Mouse (Mus musculus) brain, embryonic 14.5 days (tissue): Measurements from ENCODE around the gene Btbd11.

Experiments
- CTCF ChIP-seq: fragments of 200-500 bp; IDR thresholded peaks from 2 replicates; pipeline ENCODE4 v1.5.1; 2012; ENCODE audit warnings: inconsistent platforms, mild to moderate bottlenecking, moderate library complexity, borderline replicate concordance; ENCODE audit not compliant: insufficient read depth, insufficient read length; ENCODE audit errors: extremely low read depth
- POLR2A ChIP-seq: fragments of 200-500 bp; IDR thresholded peaks from 2 replicates; pipeline ENCODE4 v1.6.1; 2012; ENCODE audit warnings: mild to moderate bottlenecking, inconsistent platforms, borderline replicate concordance; ENCODE audit not compliant: poor library complexity, insufficient read depth, insufficient read length, severe bottlenecking; ENCODE audit errors: extremely low read depth

DNA sequence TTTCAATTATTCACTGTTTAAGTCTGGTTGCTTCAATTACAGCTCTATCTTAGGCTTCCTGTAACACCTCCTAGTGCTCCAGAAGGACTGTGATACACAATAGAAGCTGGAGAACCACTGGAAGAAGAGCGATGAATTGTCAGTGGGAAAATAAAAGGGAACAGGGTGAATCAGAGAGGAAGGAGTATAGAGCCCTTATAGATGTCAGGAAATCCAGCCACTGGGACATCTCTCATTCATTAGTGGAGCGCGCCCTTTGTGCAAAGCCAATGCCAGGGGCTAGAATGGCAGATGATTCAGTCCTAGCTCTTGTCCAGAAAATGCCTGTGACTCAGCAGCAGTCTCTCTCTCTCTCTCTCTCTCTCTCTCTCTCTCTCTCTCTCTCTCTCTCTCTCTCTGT, 59.3 kb downstream of the Btbd11 start:
- TF ChIP-seq POLR2A (no peak), CTCF (no peak)
